Mouse (Mus musculus) cerebellum, postnatal 36 days (tissue): ENCODE data around the gene Ntm.

Source experiments
- DNase-seq, 2 experiments: peaks; one replicate each; pipeline ENCODE4 v3.0.0; 2021 to 2022; ENCODE audit warnings: mixed read lengths in 2 of 2

Ntm gene

GRCm38 (mm10) chr9:29104442-29104841 is 858.5 kb downstream of the Ntm start:
- DNase-seq: no peak

DNA sequence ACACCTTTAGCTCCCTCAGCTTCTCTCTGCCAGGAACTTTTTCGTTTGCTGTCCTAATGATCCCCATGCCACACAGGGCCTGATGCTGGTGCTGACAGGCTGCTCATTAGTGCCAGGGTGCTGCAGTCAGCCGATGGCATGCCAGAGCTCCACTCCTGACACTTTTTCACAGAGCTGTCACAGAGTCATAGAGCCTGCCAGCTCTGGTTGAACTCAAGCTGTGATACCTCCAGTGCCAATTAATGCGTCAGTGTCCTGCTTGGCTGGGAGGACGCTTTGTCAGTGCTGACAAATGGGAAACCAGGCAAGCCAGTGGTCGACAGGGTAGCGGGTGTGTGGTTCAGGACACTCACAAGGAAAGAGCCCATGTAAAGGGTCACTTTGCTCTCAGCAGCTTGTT is 858.9 kb downstream of the Ntm start:
- DNase-seq: peak; percentile 84 to 90

- DNase-seq: no peak
These were observed 862.3 kb downstream of the Ntm start for GRCm38 (mm10) chr9:29100624-29101023.

- no peak for DNase-seq
These were observed 870.5 kb downstream of the Ntm start for GRCm38 (mm10) chr9:29092443-29092842.

DNA sequence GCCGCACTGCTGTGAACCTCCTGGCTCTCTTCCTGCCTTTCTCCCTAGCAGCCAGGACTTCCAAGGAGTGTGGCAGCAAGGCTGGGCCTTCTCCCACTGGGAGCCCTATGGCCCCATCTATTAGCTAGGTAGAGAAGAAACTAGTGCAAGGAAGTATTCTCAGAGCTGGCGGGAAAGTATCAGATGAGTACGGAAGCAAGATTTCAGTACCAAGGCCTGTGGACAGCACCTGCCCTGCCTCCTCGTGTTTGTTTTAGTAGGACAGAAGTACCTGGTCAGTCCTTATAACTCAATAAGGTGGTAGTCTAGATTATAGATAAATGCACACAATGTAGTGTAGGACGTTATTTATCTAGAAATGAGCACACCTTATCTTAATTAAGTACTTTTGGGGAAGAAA is 874.3 kb downstream of the Ntm start:
- no peak for DNase-seq

- no peak for DNase-seq
These were observed 875.3 kb downstream of the Ntm start for GRCm38 (mm10) chr9:29087656-29088055.

- DNase-seq: no peak
These were observed 875.8 kb downstream of the Ntm start for GRCm38 (mm10) chr9:29087171-29087570.

DNA sequence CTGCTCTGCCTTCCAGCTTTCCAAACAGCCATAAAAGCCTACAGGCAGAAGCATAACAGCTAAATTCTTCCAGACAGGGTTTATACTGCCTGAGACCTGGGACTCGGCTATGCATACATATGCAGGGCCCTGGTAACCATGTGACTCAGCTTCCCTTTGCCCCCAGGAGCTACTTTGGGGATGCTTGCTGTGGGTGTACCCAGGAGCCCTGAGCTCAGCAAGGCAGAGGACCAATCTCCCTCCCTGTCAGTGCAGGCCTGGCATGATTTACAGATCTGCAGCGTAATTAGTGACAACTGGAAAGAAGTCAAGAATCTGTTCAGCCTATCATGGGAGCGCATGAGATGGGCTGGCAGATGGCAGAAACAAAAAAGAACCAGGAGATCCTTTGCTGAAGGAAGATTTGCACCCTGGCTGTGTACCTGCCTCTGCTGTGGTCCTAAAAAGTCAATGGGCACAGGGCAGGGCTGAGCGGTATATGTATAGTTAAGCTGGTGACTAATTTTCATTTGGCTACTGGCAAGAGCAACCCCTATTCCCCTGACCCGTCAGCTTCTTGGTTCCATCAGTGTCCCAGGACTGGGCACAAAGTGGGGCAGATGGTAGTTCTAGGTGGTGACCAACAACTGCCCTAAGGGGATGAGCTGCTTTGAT is 886.9 kb downstream of the Ntm start:
- DNase-seq: peak; percentile 66 to 76

- no peak for DNase-seq
These were observed 887.7 kb downstream of the Ntm start for GRCm38 (mm10) chr9:29075243-29075642.

- DNase-seq: peak; percentile 78 to 82
These were observed 888.4 kb downstream of the Ntm start for GRCm38 (mm10) chr9:29074494-29074893.

GRCm38 (mm10) chr9:29071997-29072396 is 890.9 kb downstream of the Ntm start:
- DNase-seq: no peak

GRCm38 (mm10) chr9:29067572-29067971 is 895.4 kb downstream of the Ntm start:
- no peak for DNase-seq

GRCm38 (mm10) chr9:29060293-29060692 is 902.6 kb downstream of the Ntm start:
- peak; percentile 21 to 37 for DNase-seq

GRCm38 (mm10) chr9:29058811-29059210 is 904.1 kb downstream of the Ntm start:
- no peak for DNase-seq

GRCm38 (mm10) chr9:29055637-29056036 is 907.3 kb downstream of the Ntm start:
- no peak for DNase-seq

DNA sequence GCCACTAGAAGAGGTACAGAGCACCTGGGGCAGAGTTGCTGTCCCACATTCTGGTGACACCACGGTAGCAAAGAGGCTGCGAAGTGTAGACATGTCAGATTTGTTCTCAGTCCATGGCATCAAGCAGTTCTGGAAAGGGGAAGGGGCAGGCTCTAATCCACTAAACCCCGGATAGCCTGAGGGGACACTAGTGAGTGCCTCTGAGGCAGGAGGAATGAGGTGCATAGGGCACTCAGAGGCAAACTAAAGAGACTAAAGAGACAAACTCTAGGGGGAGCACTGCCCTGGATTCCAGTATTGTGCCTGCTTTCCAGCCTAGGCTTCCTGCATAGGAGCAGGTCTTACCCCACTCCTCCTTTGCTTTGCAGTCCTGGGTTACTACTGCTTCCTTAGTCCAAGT is 926.5 kb downstream of the Ntm start:
- DNase-seq: no peak

DNA sequence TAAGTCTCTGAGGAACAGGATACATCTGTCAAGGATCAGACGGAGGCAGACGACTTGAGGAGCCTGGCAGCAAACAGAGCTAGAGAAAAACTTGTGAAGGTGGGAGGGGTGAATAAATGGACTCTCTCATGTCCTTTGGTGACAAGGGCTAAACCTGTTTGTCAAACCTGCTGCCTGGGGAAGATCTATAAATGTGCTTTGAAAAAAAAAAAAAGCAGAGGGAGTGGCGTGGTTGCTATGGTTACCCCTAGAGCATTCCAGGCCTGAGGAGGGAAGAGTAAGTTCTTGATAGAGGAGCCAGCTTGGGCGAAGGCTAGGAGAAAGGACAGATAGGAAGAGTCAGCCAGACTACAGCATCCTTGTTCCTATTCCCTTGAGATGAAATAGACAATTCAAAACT is 926.9 kb downstream of the Ntm start:
- DNase-seq: no peak

DNA sequence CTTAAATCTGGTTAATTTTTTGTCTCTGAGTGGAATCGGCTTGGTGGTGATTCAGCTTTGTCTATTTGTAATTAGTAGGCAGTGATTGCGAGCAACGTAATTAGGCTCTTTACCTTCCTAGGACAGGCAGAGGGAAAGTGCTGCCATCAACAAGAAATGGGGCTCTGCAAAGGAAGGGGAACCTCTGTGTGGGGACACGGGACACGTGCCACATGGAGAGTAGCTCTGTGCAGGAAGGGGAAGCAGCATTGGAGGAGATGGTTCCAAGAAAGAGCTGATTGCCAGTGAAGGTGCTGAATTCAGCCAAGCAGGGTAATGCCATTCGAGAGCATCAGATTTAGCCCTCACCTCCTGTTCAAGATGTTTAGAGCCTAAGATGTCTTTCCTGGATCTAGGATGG is 936.5 kb downstream of the Ntm start:
- DNase-seq: no peak

GRCm38 (mm10) chr9:29025603-29026002 is 937.3 kb downstream of the Ntm start:
- DNase-seq: no peak

DNA sequence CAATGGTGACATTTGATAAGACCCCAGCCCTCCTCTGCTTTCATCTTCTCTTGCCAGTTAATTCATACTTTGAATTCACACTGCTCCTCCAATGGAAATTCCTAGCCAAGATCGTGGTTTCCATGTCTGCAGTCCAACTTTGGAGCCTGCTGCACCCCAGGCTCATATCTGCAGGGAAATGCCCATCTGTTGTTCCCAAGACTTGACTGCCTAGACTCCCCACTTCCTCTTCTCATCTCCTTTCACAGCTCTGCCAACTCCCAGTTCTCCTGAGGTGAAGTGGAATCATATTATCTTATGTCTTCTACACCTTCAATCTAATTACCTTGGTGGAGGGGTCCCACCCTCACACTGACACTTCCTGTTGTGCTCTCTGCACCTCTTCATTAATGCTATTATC is 937.8 kb downstream of the Ntm start:
- peak; percentile 16 to 33 for DNase-seq

DNA sequence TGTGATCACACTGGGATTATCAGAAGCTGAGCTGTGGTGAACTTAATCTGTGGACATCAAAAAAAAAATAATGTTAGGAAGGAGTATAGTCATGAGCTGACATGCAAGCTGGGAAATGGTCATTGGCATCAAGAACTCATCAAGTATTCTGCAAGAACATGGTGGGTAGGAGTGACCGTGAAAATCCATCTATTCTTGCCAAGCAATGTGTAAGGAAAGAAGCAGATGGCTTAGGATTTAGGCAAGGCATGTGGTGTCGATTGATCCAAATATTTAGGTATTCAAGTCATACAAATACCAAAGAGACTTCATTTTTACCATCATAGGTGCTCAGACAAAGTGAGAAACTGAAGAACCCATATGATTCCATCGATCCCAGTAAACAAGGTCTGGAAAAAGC is 946.1 kb downstream of the Ntm start:
- DNase-seq: no peak

DNA sequence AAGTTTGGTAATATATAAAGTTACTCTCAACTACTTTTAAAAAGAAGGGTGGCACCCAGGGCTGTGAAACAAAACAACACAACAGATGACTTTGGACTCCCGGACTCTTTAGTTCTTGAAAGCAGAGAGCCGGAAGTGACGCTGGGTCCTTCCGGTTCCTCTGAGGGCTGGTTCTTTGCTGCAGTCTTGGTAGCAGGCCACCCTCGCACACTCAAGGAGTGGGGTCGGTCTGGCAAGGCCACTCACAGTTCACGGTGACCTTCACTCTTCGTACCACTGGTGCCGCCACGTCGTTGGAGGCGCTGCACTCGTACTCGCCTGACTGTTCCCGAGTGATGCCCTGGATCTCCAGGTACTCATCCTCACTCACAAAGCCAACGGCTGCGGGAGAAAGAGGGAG is 949.1 kb downstream of the Ntm start:
- DNase-seq: no peak

DNA sequence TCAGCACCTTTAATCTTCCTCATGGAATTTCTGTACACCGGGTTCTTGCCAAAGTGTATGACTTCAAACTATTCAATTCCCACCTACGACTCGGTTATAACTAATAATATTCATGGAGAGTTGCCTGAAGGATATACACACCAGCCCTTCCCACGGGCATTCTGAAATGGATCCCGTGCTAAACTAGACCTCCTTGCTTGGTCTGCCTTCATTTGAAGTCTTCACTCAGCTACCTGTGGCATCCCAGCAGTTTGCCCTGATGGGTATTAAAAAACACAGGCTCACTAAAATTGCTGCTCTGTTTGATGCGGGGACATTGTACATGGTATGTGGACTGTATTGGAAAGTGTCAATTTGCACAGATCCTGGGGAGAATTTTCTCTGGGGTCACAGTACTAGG is 950.4 kb downstream of the Ntm start:
- no peak for DNase-seq

DNA sequence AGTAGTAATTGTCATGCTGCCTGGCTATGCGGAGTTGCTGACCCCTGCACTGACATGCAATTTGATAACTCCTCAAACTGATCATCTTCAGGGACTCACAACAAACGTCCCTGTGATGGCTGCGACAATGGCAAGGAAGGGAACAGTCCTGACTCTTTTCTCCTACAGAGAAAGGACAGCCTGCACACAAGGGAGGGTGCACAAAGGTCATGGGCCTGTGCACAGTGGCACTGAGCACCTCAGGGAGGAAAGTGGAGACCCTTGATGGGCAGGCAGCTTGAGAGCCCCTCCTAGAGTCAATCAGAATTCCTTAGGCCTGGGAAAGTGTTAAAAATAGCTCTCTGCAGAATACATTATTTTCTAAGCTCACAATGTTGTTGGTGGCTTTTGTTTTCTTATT is 951.5 kb downstream of the Ntm start:
- DNase-seq: no peak

GRCm38 (mm10) chr9:29004534-29004933 is 958.4 kb downstream of the Ntm start:
- DNase-seq: no peak
